In the genomic region with DNA sequence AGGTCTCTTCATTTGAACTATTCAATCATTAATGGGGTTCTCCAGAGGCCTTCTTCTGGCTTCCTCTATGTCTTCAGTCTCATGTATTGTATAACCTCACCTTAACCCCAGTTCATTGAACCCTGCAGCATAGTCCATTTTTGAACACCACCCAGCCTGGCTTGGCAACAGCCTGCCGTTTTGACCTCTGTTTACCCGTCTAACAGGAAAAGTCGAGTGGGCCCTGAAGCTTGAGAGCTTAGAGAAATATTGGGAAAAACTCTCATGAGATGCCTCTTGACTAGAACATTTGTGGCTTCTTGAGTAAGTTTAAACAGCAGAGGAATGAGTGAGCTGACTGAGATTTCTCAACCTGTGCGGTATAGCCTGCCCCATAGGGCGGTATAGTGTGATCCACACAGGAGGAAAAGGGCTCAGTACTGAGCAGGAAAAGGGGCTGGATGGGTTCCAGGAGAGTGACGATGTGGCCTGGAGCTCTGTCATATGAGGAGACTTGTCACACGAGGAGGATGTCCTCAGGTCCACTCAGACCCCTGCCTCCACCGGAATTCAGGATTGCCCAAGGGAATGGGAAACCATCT, we compare ENCODE assay signal across 13 mouse cellular contexts. TPM values are rescaled to one million over a fixed set of nuclear protein-coding genes. Genes with fewer than 3 reads are reported as not detected.
DNase-seq lines count a peak whose midpoint lies in the region; ATAC-seq and TF ChIP-seq lines count a peak whose summit lies in the region.
"Had no signal": no experiment of that assay in that cellular context is flagged by ENCODE, and none has a peak within 500 bp of the region (broad histone marks: within the 10 kb centered on the region; RNA-seq: fewer than 3 reads in every experiment).

No protein-coding gene starts in this region.

- intact Hi-C loops in heart, postnatal 25 days (cut with DNase I), result no loop called here

- H3K27me3 ChIP-seq in kidney, postnatal 0 days (ENCODE audit: insufficient read depth, low read length), result no peaks in the 10 kb centered on the region
- no peaks in the 10 kb centered on the region; the same call in 1 of the 2 replicates for H3K27me3 ChIP-seq in midbrain, embryonic 10.5 days (ENCODE audit: low read depth, poor library complexity, severe bottlenecking)
- H3K27me3 ChIP-seq: neural tube, embryonic 12.5 days had no signal

- no peak overlapping the region for H3K9ac ChIP-seq in kidney, postnatal 0 days (ENCODE audit: low read depth, low read length)
- H3K9ac ChIP-seq: liver, embryonic 12.5 days; neural tube, embryonic 12.5 days had no signal

- peak overlapping the region; percentile 76 for H3K27ac ChIP-seq in brown adipose tissue, adult 24 weeks (replicated peaks; ENCODE audit: low read depth, low read length)
- no peak overlapping the region for H3K27ac ChIP-seq in kidney, postnatal 0 days
- H3K27ac ChIP-seq in midbrain, embryonic 10.5 days (replicated peaks), result no peak overlapping the region
- H3K27ac ChIP-seq: embryonic facial prominence, embryonic 10.5 days; liver, embryonic 12.5 days; neural tube, embryonic 12.5 days had no signal

- peak; percentile 63 for ATAC-seq in kidney, postnatal 0 days (replicated peaks; ENCODE audit: low FRiP score, low read depth)
- ATAC-seq: liver, embryonic 12.5 days had no signal

- 0 out of 2 replicates have a peak, but pooled peaks cover 6% of the 10 kb centered on the region for H3K4me1 ChIP-seq in brown adipose tissue, adult 24 weeks (ENCODE audit: control insufficient read depth, insufficient read depth, insufficient read length, low read length)
- H3K4me1 ChIP-seq in kidney, postnatal 0 days (replicated peaks; ENCODE audit: insufficient read depth, low read length), result no peaks in the 10 kb centered on the region
- no peaks in the 10 kb centered on the region for H3K4me1 ChIP-seq in midbrain, embryonic 10.5 days
- H3K4me1 ChIP-seq: embryonic facial prominence, embryonic 10.5 days; neural tube, embryonic 12.5 days had no signal

- TF ChIP-seq CTCF in kidney, postnatal 0 days (IDR thresholded peaks at IDR 0.05; ENCODE audit: low read depth), result no peak

- peak; percentile 26 to 36 for DNase-seq in heart, adult 18-20 months
- DNase-seq in heart, postnatal 25 days (ENCODE audit: low spot score), result no peak
- DNase-seq in kidney, postnatal 0 days (ENCODE audit: low spot score), result no peak
- peak; percentile 83 for DNase-seq in lung, postnatal 10 days
- DNase-seq in urinary bladder, adult 2 months (ENCODE audit: low spot score), result no peak
- no peak for DNase-seq in midbrain, embryonic 10.5 days (ENCODE audit: low spot score)
- DNase-seq: cerebellum, adult 9-11 months; right cerebral cortex, postnatal 14 days; thymus, postnatal 14 days had no signal

- 60% methylated on average over 8 of the region's 8 CpGs for WGBS in kidney, postnatal 0 days
- 87% methylated on average over 8 of the region's 8 CpGs for WGBS in midbrain, embryonic 10.5 days

- no peaks in the 10 kb centered on the region for H3K9me3 ChIP-seq in kidney, postnatal 0 days (replicated peaks; ENCODE audit: low read length)
- H3K9me3 ChIP-seq in midbrain, embryonic 10.5 days (replicated peaks), result no peaks in the 10 kb centered on the region
- H3K9me3 ChIP-seq: embryonic facial prominence, embryonic 10.5 days; liver, embryonic 12.5 days; neural tube, embryonic 12.5 days had no signal

- H3K4me3 ChIP-seq in brown adipose tissue, adult 24 weeks (ENCODE audit: insufficient read depth, low read depth, low read length), result no peak overlapping the region
- H3K4me3 ChIP-seq in kidney, postnatal 0 days (replicated peaks; ENCODE audit: low read depth, low read length), result no peak overlapping the region
- H3K4me3 ChIP-seq in midbrain, embryonic 10.5 days, result no peak overlapping the region
- H3K4me3 ChIP-seq: embryonic facial prominence, embryonic 10.5 days; liver, embryonic 12.5 days; neural tube, embryonic 12.5 days had no signal

- H3K36me3 ChIP-seq in kidney, postnatal 0 days (ENCODE audit: insufficient read depth, low read length), result no peaks in the 10 kb centered on the region
- no peaks in the 10 kb centered on the region for H3K36me3 ChIP-seq in midbrain, embryonic 10.5 days
- H3K36me3 ChIP-seq: embryonic facial prominence, embryonic 10.5 days; liver, embryonic 12.5 days; neural tube, embryonic 12.5 days had no signal

- no peak overlapping the region for H3K4me2 ChIP-seq in kidney, postnatal 0 days (ENCODE audit: low read length)
- H3K4me2 ChIP-seq: liver, embryonic 12.5 days; neural tube, embryonic 12.5 days had no signal

RNA-seq across cellular contexts. Expression of a gene that starts 14.5 kb away (rescaled TPM):
- 100 to 1,000 TPM in 1 of 2 experiments, 10 to 100 TPM in 1; 30.8 to 212 TPM for total RNA-seq in heart, adult 18-20 months (2021)
- total RNA-seq in heart, postnatal 25 days (2021), result 10 to 100 TPM; 34.1 to 67.0 TPM
- 10,672 and 38,636 TPM in 2 replicates for polyA plus RNA-seq in brown adipose tissue, adult 24 weeks (2012; ENCODE audit: insufficient read depth, insufficient read length, missing spikeins)
- polyA plus RNA-seq in kidney, postnatal 0 days (2015; fragmentation: Nextera tagmentation; extraction: Ambion mirVana), result 2.0 and 2.2 TPM in 2 replicates
- 190 and 197 TPM in 2 replicates for polyA plus RNA-seq in urinary bladder, adult 2 months (2012; rRNA removed)
- polyA plus RNA-seq in midbrain, embryonic 10.5 days (2016; fragmentation: Nextera tagmentation; extraction: Ambion mirVana), result 20.0 and 21.6 TPM in 2 replicates

Comparison
In these comparisons a context has a peak if more than half of its experiments do, and no peak if none do; other contexts are left out.
1. DNase-seq: peak in heart, adult 18-20 months (2 of 2) and lung, postnatal 10 days (single experiment); none in heart, postnatal 25 days (single experiment), kidney, postnatal 0 days (single experiment), urinary bladder, adult 2 months (single experiment) and midbrain, embryonic 10.5 days (single experiment).
2. RNA of a gene that starts 14.5 kb away (polyA plus RNA-seq): 10,672 to 38,636 TPM in brown adipose tissue, adult 24 weeks; 190 to 197 TPM in urinary bladder, adult 2 months, 20.0 to 21.6 TPM in midbrain, embryonic 10.5 days and 2.0 to 2.2 TPM in kidney, postnatal 0 days; every median in the first group is over 10 times any median in the second.